Mouse (Mus musculus) left cerebral cortex, postnatal 10 days (tissue): ENCODE measurements around the gene Tas1r1. TPM values are rescaled to one million over a fixed set of nuclear protein-coding genes. Genes with fewer than 3 reads are reported as not detected.

Experiments
- DNase-seq, 2 experiments: peaks; one replicate each; pipeline ENCODE4 v3.0.0; 2021 to 2022; ENCODE audit warnings: low spot score in 2 of 2, mixed read lengths in 1 of 2; ENCODE audit errors: extremely low spot score in 1 of 2
- intact Hi-C: fragments of 180-260 bp; cut with DNase I; formaldehyde crosslinking; loops from one replicate; pipeline ENCODE4 v1.15.1; 2025
- total RNA-seq, 2 experiments: library from RNA; stranded (reverse); gene quantifications; 2 replicates each; pipeline ENCODE4 v1.2.3; 2021

The Tas1r1 gene
- total RNA-seq, 2 experiments from 2014 or later = 0.43 to 0.54 TPM

- intact Hi-C loops = no loop called here
- DNase-seq = no peak
These were observed 19.3 kb downstream of the Tas1r1 start for GRCm38 (mm10) chr4:152019073-152019472.

GRCm38 (mm10) chr4:152013036-152013813 is 25.1 kb downstream of the Tas1r1 start:
- intact Hi-C loops = no loop called here

GRCm38 (mm10) chr4:152012109-152012508 is 26.3 kb downstream of the Tas1r1 start:
- intact Hi-C loops = no loop called here
- no peak for DNase-seq

More at GRCm38 (mm10) chr4:152013036-152013813, 25.1 kb downstream of the Tas1r1 start:
- no peak for DNase-seq

GRCm38 (mm10) chr4:152011171-152011760 is 27.1 kb downstream of the Tas1r1 start:
- DNase-seq = peak in 1 of 2 experiments; percentile 13
- intact Hi-C loops = no loop called here

GRCm38 (mm10) chr4:152010707-152011134 is 27.6 kb downstream of the Tas1r1 start:
- DNase-seq = peak in 1 of 2 experiments; percentile 39
- intact Hi-C loops = no loop called here

GRCm38 (mm10) chr4:152010091-152010706 is 28.2 kb downstream of the Tas1r1 start:
- intact Hi-C loops = no loop called here
- DNase-seq = no peak

- DNase-seq = peak in 1 of 2 experiments; percentile 87
- intact Hi-C loops = no loop called here
These were observed 29.0 kb downstream of the Tas1r1 start for GRCm38 (mm10) chr4:152009076-152010051.

GRCm38 (mm10) chr4:152008622-152009075 is 29.7 kb downstream of the Tas1r1 start, which contains the start of gene Klhl21:
Klhl21 (plus strand) TSS chr4:152008803.
- peak; percentile 87 to 97 for DNase-seq
- intact Hi-C loops = no loop called here

- no peak for DNase-seq
- intact Hi-C loops = no loop called here
These were observed 30.2 kb downstream of the Tas1r1 start for GRCm38 (mm10) chr4:152008148-152008500.

- intact Hi-C loops = no loop called here
These were observed 30.8 kb downstream of the Tas1r1 start for GRCm38 (mm10) chr4:152007481-152008147.

GRCm38 (mm10) chr4:152006812-152007211 is 31.6 kb downstream of the Tas1r1 start:
- intact Hi-C loops = no loop called here
- no peak for DNase-seq

More at GRCm38 (mm10) chr4:152007481-152008147, 30.8 kb downstream of the Tas1r1 start:
- no peak for DNase-seq

GRCm38 (mm10) chr4:152006137-152006536 is 32.2 kb downstream of the Tas1r1 start:
- intact Hi-C loops = no loop called here

GRCm38 (mm10) chr4:152002063-152002462 is 36.3 kb downstream of the Tas1r1 start:
- intact Hi-C loops = no loop called here
- no peak for DNase-seq

More at GRCm38 (mm10) chr4:152006137-152006536, 32.2 kb downstream of the Tas1r1 start:
- DNase-seq = no peak

- DNase-seq = no peak
- intact Hi-C loops = no loop called here
These were observed 37.0 kb downstream of the Tas1r1 start for GRCm38 (mm10) chr4:152001335-152001734.

- no peak for DNase-seq
These were observed 37.5 kb downstream of the Tas1r1 start for GRCm38 (mm10) chr4:152000906-152001305.

GRCm38 (mm10) chr4:151999481-151999880 is 38.9 kb downstream of the Tas1r1 start:
- intact Hi-C loops = no loop called here

More at GRCm38 (mm10) chr4:152000906-152001305, 37.5 kb downstream of the Tas1r1 start:
- intact Hi-C loops = no loop called here

GRCm38 (mm10) chr4:151997701-151998100 is 40.7 kb downstream of the Tas1r1 start:
- intact Hi-C loops = no loop called here
- DNase-seq = no peak

More at GRCm38 (mm10) chr4:151999481-151999880, 38.9 kb downstream of the Tas1r1 start:
- no peak for DNase-seq

- intact Hi-C loops = no loop called here
- DNase-seq = no peak
These were observed 41.5 kb downstream of the Tas1r1 start for GRCm38 (mm10) chr4:151996951-151997222.
